Mouse (Mus musculus) heart, adult 2 months (tissue): Measurements from ENCODE around the gene Mars2. TPM values are rescaled to one million over a fixed set of nuclear protein-coding genes. Genes with fewer than 3 reads are reported as not detected.

ENCODE experiments used
- DNase-seq, 2 experiments: peaks; one replicate each; pipeline ENCODE4 v3.0.0; 2021
- H3K27ac ChIP-seq: fragments of 200-600 bp; 2 replicates; pipeline ENCODE4 v1.8.1; 2022
- H3K27me3 ChIP-seq: fragments of 200-500 bp; 2 replicates; pipeline ENCODE4 v1.6.1; 2012; ENCODE audit warnings: mild to moderate bottlenecking, low read length, inconsistent platforms, mixed read lengths; ENCODE audit not compliant: control insufficient read depth, insufficient read depth
- H3K36me3 ChIP-seq: fragments of 200-500 bp; 2 replicates; pipeline ENCODE4 v1.6.1; 2012; ENCODE audit warnings: low read length, inconsistent platforms; ENCODE audit not compliant: control insufficient read depth, insufficient read depth
- H3K4me1 ChIP-seq: fragments of 200-500 bp; 2 replicates; pipeline ENCODE4 v1.6.1; 2011; ENCODE audit warnings: low read length; ENCODE audit not compliant: control insufficient read depth, insufficient read depth
- H3K4me3 ChIP-seq: fragments of 200-600 bp; 2 replicates; pipeline ENCODE4 v1.8.1; 2022
- H3K79me2 ChIP-seq: fragments of 200-500 bp; replicated peaks from 2 replicates; pipeline ENCODE4 v1.6.1; 2012; ENCODE audit warnings: mild to moderate bottlenecking, inconsistent platforms, low read length, moderate library complexity, mixed read lengths; ENCODE audit not compliant: control insufficient read depth, insufficient read depth
- H3K9ac ChIP-seq: fragments of 200-500 bp; 2 replicates; pipeline ENCODE4 v1.6.1; 2012; ENCODE audit warnings: low read depth, mild to moderate bottlenecking, control low read depth, inconsistent platforms, low read length, mixed read lengths
- CTCF ChIP-seq: fragments of 200-600 bp; IDR thresholded peaks from 2 replicates; pipeline ENCODE4 v1.8.1; 2022; ENCODE audit warnings: antibody characterized with exemption, mild to moderate bottlenecking, moderate library complexity
- EP300 ChIP-seq: fragments of 200-500 bp; IDR thresholded peaks from 2 replicates; pipeline ENCODE4 v1.6.1; 2011; ENCODE audit warnings: low read depth, low read length, control low read depth; ENCODE audit not compliant: insufficient read depth
- POLR2A ChIP-seq: fragments of 200-500 bp; IDR thresholded peaks from 2 replicates; pipeline ENCODE4 v1.6.1; 2011; ENCODE audit warnings: mild to moderate bottlenecking, low read depth, low read length, control low read depth; ENCODE audit not compliant: insufficient read depth
- WGBS: fragments of 180-500 bp; shearing (Covaris S2); methylation state at CpG from one replicate; pipeline ENCODE4 v1.1.7; 2018; 5-methylcytosine and 5-hydroxymethylcytosine counted together
- intact Hi-C: fragments of 180-260 bp; cut with DNase I; formaldehyde crosslinking; loops from one replicate; pipeline ENCODE4 v1.15.1; 2025
- polyA plus RNA-seq: library from polyadenylated mRNA; depleted of rRNA; stranded (reverse); fragments of >200 nt; gene quantifications from 2 replicates; pipeline ENCODE4 v1.2.3, GENCODE M21; 2012; rRNA removed
- total RNA-seq, 2 experiments: library from RNA; stranded (reverse); gene quantifications; 2 replicates each; pipeline ENCODE4 v1.2.3; 2021

The Mars2 gene
- total and polyA plus RNA-seq, 3 experiments = 2.0 to 5.3 (median 5.0) TPM

GRCm38 (mm10) chr1:55279081-55279480 is 42.1 kb downstream of the Mars2 start:
- WGBS = 70% methylated on average over 9 of the region's 9 CpGs
- intact Hi-C loops = no loop called here

More at GRCm38 (mm10) chr1:55279081-55279480, 42.1 kb downstream of the Mars2 start:
- H3K4me1 ChIP-seq = no peaks in the 10 kb centered on the region
- H3K36me3 ChIP-seq = no peaks in the 10 kb centered on the region
- H3K4me3 ChIP-seq = no peak overlapping the region
- H3K79me2 ChIP-seq = no peaks in the 10 kb centered on the region
- TF ChIP-seq CTCF (no peak), EP300 (no peak), POLR2A (no peak)
- no peak for DNase-seq
- no peak overlapping the region for H3K9ac ChIP-seq
- H3K27me3 ChIP-seq = no peaks in the 10 kb centered on the region
- H3K27ac ChIP-seq = no peak overlapping the region

Other genes with a start within 250 kb of the Mars2 start
- 10 to 100 TPM; 64.4 to 74.9 TPM for gene Sf3b1, start 209.7 kb upstream of the Mars2 start, total RNA-seq
- gene Sf3b1, start 209.7 kb upstream of the Mars2 start, polyA plus RNA-seq = 27.9 and 62.8 TPM in 2 replicates
- 10 to 100 TPM; 26.7 to 64.0 TPM for gene Coq10b, start 184.4 kb upstream of the Mars2 start, total RNA-seq
- 16.0 and 23.1 TPM in 2 replicates for gene Coq10b, start 184.4 kb upstream of the Mars2 start, polyA plus RNA-seq
- gene Hspe1, start 149.0 kb upstream of the Mars2 start, total RNA-seq = 100 to 1,000 TPM; 153 to 180 TPM
- 44.5 and 69.3 TPM in 2 replicates for gene Hspe1, start 149.0 kb upstream of the Mars2 start, polyA plus RNA-seq
- 100 to 1,000 TPM; 373 to 383 TPM for gene Hspd1, start 148.9 kb upstream of the Mars2 start, total RNA-seq
- gene Hspd1, start 148.9 kb upstream of the Mars2 start, polyA plus RNA-seq = 68.5 and 143 TPM in 2 replicates
- gene Mob4, start 105.9 kb upstream of the Mars2 start, total RNA-seq = 10 to 100 TPM; 27.8 to 32.0 TPM
- 11.1 and 22.3 TPM in 2 replicates for gene Mob4, start 105.9 kb upstream of the Mars2 start, polyA plus RNA-seq
- 10 to 100 TPM; 12.1 to 12.8 TPM for gene Rftn2, start 10.4 kb upstream of the Mars2 start, total RNA-seq
- 2.7 and 6.4 TPM in 2 replicates for gene Rftn2, start 10.4 kb upstream of the Mars2 start, polyA plus RNA-seq
- under 1 TPM in 1 of 2 experiments, not detected in 1; 0.32 TPM for gene Boll, start 126.3 kb downstream of the Mars2 start, total RNA-seq
- gene Boll, start 126.3 kb downstream of the Mars2 start, polyA plus RNA-seq = not detected in 2 replicates
- 1 to 10 TPM; 3.0 to 3.1 TPM for gene Plcl1, start 168.7 kb downstream of the Mars2 start, total RNA-seq
- 0.86 and 1.5 TPM in 2 replicates for gene Plcl1, start 168.7 kb downstream of the Mars2 start, polyA plus RNA-seq